Mouse (Mus musculus) erythroblast, embryonic 14.5 days (primary cell): ENCODE results near the gene Cand1. TPM values are rescaled to one million over a fixed set of nuclear protein-coding genes. Genes with fewer than 3 reads are reported as not detected.

Experiments used
- H3K27me3 ChIP-seq: 2 replicates; pipeline ENCODE4 v1.6.1; 2012; ENCODE audit warnings: inconsistent platforms; ENCODE audit not compliant: control insufficient read depth
- H3K36me3 ChIP-seq: 2 replicates; pipeline ENCODE4 v1.6.1; 2012; ENCODE audit warnings: mild to moderate bottlenecking, inconsistent platforms; ENCODE audit not compliant: control insufficient read depth
- H3K4me1 ChIP-seq: 2 replicates; pipeline ENCODE4 v1.6.1; 2012; ENCODE audit warnings: inconsistent platforms; ENCODE audit not compliant: control insufficient read depth
- H3K4me3 ChIP-seq: replicated peaks from 2 replicates; pipeline ENCODE3; 2012; ENCODE audit warnings: moderate library complexity, mild to moderate bottlenecking, inconsistent platforms
- H3K9me3 ChIP-seq: 2 replicates; pipeline ENCODE4 v1.6.1; 2012; ENCODE audit warnings: low read length, inconsistent platforms, mixed read lengths; ENCODE audit not compliant: control insufficient read depth
- GATA1 ChIP-seq: IDR thresholded peaks from 2 replicates; pipeline ENCODE4 v1.6.1; 2012; ENCODE audit warnings: low read length, inconsistent platforms, mixed read lengths
- TAL1 ChIP-seq: IDR thresholded peaks from 3 replicates; pipeline ENCODE4 v1.6.1; 2012; ENCODE audit warnings: low read length, inconsistent platforms, mixed read lengths
- polyA plus RNA-seq: library from polyadenylated mRNA; stranded (reverse); fragments of >175 nt; gene quantifications from 2 replicates; pipeline ENCODE4 v1.2.3, GENCODE M21; 2012

Cand1 gene
- polyA plus RNA-seq, 1 experiment, result 0.50 TPM

GRCm38 (mm10) chr10:119160161-119160560, 79.7 kb downstream of the Cand1 start:
- H3K4me3 ChIP-seq, result no peak overlapping the region
- no peaks in the 10 kb centered on the region for H3K4me1 ChIP-seq
- no peaks in the 10 kb centered on the region for H3K36me3 ChIP-seq
- H3K27me3 ChIP-seq, result no peaks in the 10 kb centered on the region
- TF ChIP-seq GATA1, result no peak
- no peak for TF ChIP-seq TAL1
- peaks cover 11% of the 10 kb centered on the region for H3K9me3 ChIP-seq

GRCm38 (mm10) chr10:119149261-119149660, 90.6 kb downstream of the Cand1 start:
- no peaks in the 10 kb centered on the region for H3K9me3 ChIP-seq
- TF ChIP-seq TAL1 (no peak), GATA1 (no peak)
- no peaks in the 10 kb centered on the region for H3K27me3 ChIP-seq
- H3K4me3 ChIP-seq, result no peak overlapping the region
- H3K36me3 ChIP-seq, result no peaks in the 10 kb centered on the region
- H3K4me1 ChIP-seq, result no peaks in the 10 kb centered on the region

Other genes with a start within 250 kb of the Cand1 start
- not detected in 2 replicates for gene Grip1, start 213.8 kb upstream of the Cand1 start, polyA plus RNA-seq